Mouse (Mus musculus): ENCODE measurements at regions not wholly inside any gene's neighbourhood (a gene's known extent, or its start where the extent isn't known, plus 50 kb on each side); places are given as distances from the start of the nearest gene placed in this dataset.

DNA sequence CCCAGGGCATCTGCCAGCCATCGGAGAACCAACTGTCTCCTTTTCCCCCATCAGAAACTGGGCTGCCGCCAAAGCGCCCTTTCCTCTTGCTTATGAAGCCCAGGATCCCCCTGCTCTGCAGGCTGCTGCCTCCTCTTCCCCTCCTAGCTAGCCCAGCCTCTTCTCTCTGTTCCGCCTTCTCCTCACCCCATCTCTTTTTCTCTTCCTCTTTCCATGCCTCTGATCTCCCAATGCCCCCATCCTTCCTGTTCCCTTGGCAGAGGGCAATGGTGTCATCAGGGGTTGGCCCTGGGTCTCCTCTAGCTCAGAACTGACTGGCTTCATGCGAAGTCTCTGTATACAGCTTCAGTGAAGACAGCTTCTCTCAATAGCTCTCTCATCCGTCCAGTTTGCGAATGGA lies 87.4 kb upstream of the Rbpj start:
- WGBS (ENCODE audit: insufficient replicate concordance), result 63% methylated on average over 7 of the region's 7 CpGs
- H3K9me3 ChIP-seq (ENCODE audit: low read length), result no peaks in the 10 kb centered on the region
- H3K27me3 ChIP-seq (ENCODE audit: insufficient read depth, low read length), result no peaks in the 10 kb centered on the region
- TF ChIP-seq EP300 (IDR thresholded peaks at IDR 0.05; ENCODE audit: low read depth) (no peak), CTCF (IDR thresholded peaks at IDR 0.05; ENCODE audit: low read depth) (no peak)
- H3K4me2 ChIP-seq (ENCODE audit: low read depth, low read length), result no peak overlapping the region
- H3K4me3 ChIP-seq (ENCODE audit: low read depth, low read length), result no peak overlapping the region
- no peaks in the 10 kb centered on the region for H3K36me3 ChIP-seq (replicated peaks; ENCODE audit: insufficient read depth, low read length)
- ATAC-seq (no peak), DNase-seq (peak; percentile 16)
- H3K9ac ChIP-seq (replicated peaks), result no peak overlapping the region
- H3K27ac ChIP-seq (ENCODE audit: low read depth), result no peak overlapping the region
- H3K4me1 ChIP-seq (ENCODE audit: insufficient read depth), result peaks cover 19% of the 10 kb centered on the region

DNA sequence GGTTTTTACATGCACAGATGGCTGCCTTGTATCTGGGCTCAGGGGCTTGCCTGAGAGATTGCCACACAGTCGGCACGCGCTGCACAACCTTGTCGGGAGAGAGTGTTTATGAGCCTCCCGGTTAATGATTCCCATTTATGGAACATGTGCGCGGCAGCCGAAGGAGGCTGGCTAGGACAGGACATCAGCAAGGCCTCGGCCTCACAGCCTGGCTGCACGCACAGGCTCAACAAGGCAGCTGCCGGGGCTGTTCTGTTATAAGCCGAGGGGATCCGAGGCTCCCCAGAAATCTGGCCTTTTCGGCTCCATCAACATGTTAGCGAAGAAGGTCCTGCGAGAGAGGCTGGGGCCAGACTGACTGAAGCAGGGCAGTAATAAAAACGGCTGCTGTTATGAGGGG lies 86.3 kb upstream of the Rbpj start:
- no peaks in the 10 kb centered on the region for H3K9me3 ChIP-seq (ENCODE audit: low read length)
- DNase-seq (peak; percentile 69), ATAC-seq (peak; percentile 97)
- 60% methylated on average over 17 of the region's 17 CpGs for WGBS (ENCODE audit: insufficient replicate concordance)
- H3K4me3 ChIP-seq (ENCODE audit: low read depth, low read length), result no peak overlapping the region
- H3K4me2 ChIP-seq (ENCODE audit: low read depth, low read length), result no peak overlapping the region
- no peaks in the 10 kb centered on the region for H3K36me3 ChIP-seq (replicated peaks; ENCODE audit: insufficient read depth, low read length)
- TF ChIP-seq CTCF (IDR thresholded peaks at IDR 0.05; ENCODE audit: low read depth) (no peak), EP300 (IDR thresholded peaks at IDR 0.05; ENCODE audit: low read depth) (no peak)
- H3K9ac ChIP-seq (replicated peaks), result no peak overlapping the region
- H3K4me1 ChIP-seq (ENCODE audit: insufficient read depth), result peaks cover 19% of the 10 kb centered on the region
- peak overlapping the region; percentile 80 for H3K27ac ChIP-seq (ENCODE audit: low read depth)
- no peaks in the 10 kb centered on the region for H3K27me3 ChIP-seq (ENCODE audit: insufficient read depth, low read length)

DNA sequence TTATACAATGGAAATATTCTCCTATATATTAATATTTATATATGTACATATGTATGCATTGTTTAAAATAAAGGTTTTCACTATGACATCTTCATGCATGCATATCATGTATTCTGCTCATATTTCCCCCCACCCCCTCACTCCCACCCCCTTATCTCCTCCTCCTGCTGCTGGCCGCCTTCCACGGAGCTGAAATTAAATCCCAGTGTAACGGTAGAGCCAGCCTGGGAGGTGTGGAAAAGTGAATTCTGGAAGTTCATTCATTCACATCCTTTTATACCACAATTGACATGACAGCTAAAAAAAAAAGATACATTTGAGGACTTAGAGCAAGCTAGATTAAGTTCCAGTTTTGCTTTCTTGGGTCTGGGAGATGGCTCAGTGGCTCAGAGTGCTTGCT lies 85.7 kb upstream of the Rbpj start:
- Histone ChIP-seq H3K9me3 (ENCODE audit: low read length) (no peaks in the 10 kb centered on the region), H3K4me1 (ENCODE audit: insufficient read depth) (peaks cover 19% of the 10 kb centered on the region), H3K36me3 (replicated peaks; ENCODE audit: insufficient read depth, low read length) (no peaks in the 10 kb centered on the region), H3K4me3 (ENCODE audit: low read depth, low read length) (no peak overlapping the region), H3K27ac (ENCODE audit: low read depth) (no peak overlapping the region), H3K4me2 (ENCODE audit: low read depth, low read length) (no peak overlapping the region), H3K27me3 (ENCODE audit: insufficient read depth, low read length) (no peaks in the 10 kb centered on the region), H3K9ac (replicated peaks) (no peak overlapping the region)
- no peak for TF ChIP-seq CTCF (IDR thresholded peaks at IDR 0.05; ENCODE audit: low read depth)
- TF ChIP-seq EP300 (IDR thresholded peaks at IDR 0.05; ENCODE audit: low read depth), result no peak
- ATAC-seq, result no peak
- WGBS (ENCODE audit: insufficient replicate concordance), result 61% methylated on average over 3 of the region's 3 CpGs
- no peak for DNase-seq

DNA sequence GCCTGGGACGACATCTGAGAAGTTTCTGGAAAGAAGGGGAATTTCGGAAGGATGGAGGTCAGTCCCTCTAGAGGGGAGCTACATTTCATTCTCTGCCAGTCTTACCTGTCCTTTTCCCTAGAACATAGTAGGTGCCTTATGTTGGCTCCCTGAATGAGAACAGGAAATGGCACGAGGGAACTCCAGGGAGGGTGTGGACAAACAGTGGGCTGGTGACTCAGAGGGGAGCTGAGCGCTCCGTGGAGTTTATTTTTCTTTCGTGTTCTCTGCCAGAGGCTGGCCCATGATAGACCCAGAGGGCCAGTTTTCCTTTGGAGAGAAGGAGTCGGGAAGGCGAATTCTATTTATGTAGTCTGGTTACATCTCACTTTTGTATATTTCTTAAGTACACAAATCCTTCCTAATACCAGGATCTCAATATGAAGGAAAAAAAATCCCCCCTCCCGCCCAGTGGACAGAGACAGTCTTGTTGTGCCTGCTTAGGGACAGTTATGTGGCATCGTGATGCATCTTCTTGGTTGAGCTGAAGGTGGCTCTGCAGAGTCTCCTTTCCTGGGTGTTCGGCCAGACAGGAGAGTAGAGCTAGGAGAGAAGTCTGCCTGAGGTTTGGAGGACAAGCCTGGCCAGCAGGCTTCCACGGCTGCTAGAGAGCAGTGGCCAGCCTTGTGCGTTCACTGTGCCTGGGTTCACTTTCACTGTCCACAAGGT lies 84.3 kb upstream of the Rbpj start:
- Histone ChIP-seq H3K9me3 (ENCODE audit: low read length) (no peaks in the 10 kb centered on the region), H3K9ac (replicated peaks) (no peak overlapping the region), H3K36me3 (replicated peaks; ENCODE audit: insufficient read depth, low read length) (no peaks in the 10 kb centered on the region), H3K4me2 (ENCODE audit: low read depth, low read length) (no peak overlapping the region), H3K4me3 (ENCODE audit: low read depth, low read length) (no peak overlapping the region), H3K4me1 (ENCODE audit: insufficient read depth) (peaks cover 19% of the 10 kb centered on the region), H3K27me3 (ENCODE audit: insufficient read depth, low read length) (no peaks in the 10 kb centered on the region), H3K27ac (ENCODE audit: low read depth) (no peak overlapping the region)
- no peak for ATAC-seq
- peak; percentile 13; the same call in 1 of the 2 replicates for TF ChIP-seq CTCF (IDR thresholded peaks at IDR 0.05; ENCODE audit: low read depth)
- no peak for TF ChIP-seq EP300 (IDR thresholded peaks at IDR 0.05; ENCODE audit: low read depth)
- no peak for DNase-seq
- WGBS (ENCODE audit: insufficient replicate concordance), result 47% methylated on average over 13 of the region's 13 CpGs

DNA sequence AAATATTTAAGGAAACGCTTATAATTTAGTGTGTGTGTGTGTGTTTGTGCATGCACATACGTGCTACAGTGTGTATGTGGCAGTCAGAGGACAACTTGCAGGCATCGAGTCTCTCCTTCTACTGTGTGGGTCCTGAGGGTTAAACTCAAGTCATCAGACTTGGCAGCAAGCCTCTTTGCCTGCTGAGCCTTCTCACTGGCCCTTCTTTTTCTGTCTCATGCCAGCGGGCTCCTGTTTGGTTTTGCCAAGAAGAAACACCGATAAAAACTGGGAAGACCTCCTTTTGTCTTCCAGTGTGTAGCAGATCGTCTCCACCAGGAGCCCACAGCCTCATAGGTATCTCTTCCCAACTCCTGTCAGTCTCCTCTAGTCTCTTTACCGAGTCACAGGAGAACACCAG lies 81.9 kb upstream of the Rbpj start:
- Histone ChIP-seq H3K4me2 (ENCODE audit: low read depth, low read length) (no peak overlapping the region), H3K27ac (ENCODE audit: low read depth) (no peak overlapping the region), H3K27me3 (ENCODE audit: insufficient read depth, low read length) (no peaks in the 10 kb centered on the region), H3K4me3 (ENCODE audit: low read depth, low read length) (no peak overlapping the region), H3K4me1 (ENCODE audit: insufficient read depth) (peaks cover 9% of the 10 kb centered on the region), H3K36me3 (replicated peaks; ENCODE audit: insufficient read depth, low read length) (no peaks in the 10 kb centered on the region), H3K9ac (replicated peaks) (no peak overlapping the region), H3K9me3 (ENCODE audit: low read length) (no peaks in the 10 kb centered on the region)
- no peak for ATAC-seq
- WGBS (ENCODE audit: insufficient replicate concordance), result 85% methylated on average over 7 of the region's 7 CpGs
- no peak for DNase-seq
- no peak for TF ChIP-seq EP300 (IDR thresholded peaks at IDR 0.05; ENCODE audit: low read depth)
- no peak for TF ChIP-seq CTCF (IDR thresholded peaks at IDR 0.05; ENCODE audit: low read depth)

DNA sequence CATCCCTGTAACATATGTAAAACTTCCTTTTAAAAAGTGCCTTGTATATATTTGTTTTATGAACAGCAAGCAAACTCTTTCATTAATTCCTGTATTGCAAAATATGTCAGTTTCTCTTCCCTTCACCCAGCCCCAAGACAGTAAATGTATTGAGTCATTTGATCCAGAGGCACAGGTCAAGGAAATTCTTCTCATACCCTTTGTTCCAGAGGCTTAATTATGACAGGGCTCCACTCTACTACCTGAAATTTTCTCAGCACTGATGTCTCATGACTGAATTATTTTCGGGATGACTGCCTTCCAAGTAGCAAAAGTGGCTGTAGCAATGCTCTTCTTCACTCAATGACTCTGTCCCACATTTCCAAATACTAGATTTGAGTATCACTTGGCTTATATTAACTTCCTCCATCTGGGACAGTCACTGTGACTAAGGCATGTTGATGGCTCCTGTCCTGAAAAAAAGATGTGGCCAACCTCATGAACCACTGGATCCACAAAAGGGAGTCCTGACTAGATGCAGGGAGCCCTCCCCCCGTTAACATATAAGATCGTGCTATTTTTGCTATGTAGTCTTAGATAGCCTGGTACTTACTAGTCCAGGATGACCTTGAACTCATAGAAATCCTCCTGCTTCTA lies 80.3 kb upstream of the Rbpj start:
- H3K4me3 ChIP-seq (ENCODE audit: low read depth, low read length), result no peak overlapping the region
- DNase-seq (no peak), ATAC-seq (no peak)
- no peak overlapping the region for H3K9ac ChIP-seq (replicated peaks)
- no peak for TF ChIP-seq CTCF (IDR thresholded peaks at IDR 0.05; ENCODE audit: low read depth)
- no peak for TF ChIP-seq EP300 (IDR thresholded peaks at IDR 0.05; ENCODE audit: low read depth)
- no peaks in the 10 kb centered on the region for H3K27me3 ChIP-seq (ENCODE audit: insufficient read depth, low read length)
- no peak overlapping the region for H3K4me2 ChIP-seq (ENCODE audit: low read depth, low read length)
- H3K4me1 ChIP-seq (ENCODE audit: insufficient read depth), result no peaks in the 10 kb centered on the region; the same call in 1 of the 2 replicates
- H3K9me3 ChIP-seq (ENCODE audit: low read length), result no peaks in the 10 kb centered on the region
- H3K36me3 ChIP-seq (replicated peaks; ENCODE audit: insufficient read depth, low read length), result no peaks in the 10 kb centered on the region
- WGBS (ENCODE audit: insufficient replicate concordance), result 72% methylated on average over 3 of the region's 3 CpGs
- H3K27ac ChIP-seq (ENCODE audit: low read depth), result no peak overlapping the region

All from liver, postnatal 0 days (tissue).